Mouse (Mus musculus) lung, embryonic 16.5 days (tissue): Measurements from ENCODE around the gene Taf1d. TPM values are rescaled to one million over a fixed set of nuclear protein-coding genes. Genes with fewer than 3 reads are reported as not detected.

ENCODE experiments used
- ATAC-seq: fragments of 200-750 bp; cut with Nextera tagmentation; 2 replicates; pipeline ENCODE4 v1.8.0; 2017; ENCODE audit warnings: low read depth, mild to moderate bottlenecking, moderate library complexity
- H3K27ac ChIP-seq: fragments of 300-500 bp; sonication (generic); 2 replicates; pipeline ENCODE4 v1.5.1; 2014; ENCODE audit warnings: mild to moderate bottlenecking, control low read depth, low read length
- H3K27me3 ChIP-seq: fragments of 300-500 bp; sonication (generic); 2 replicates; pipeline ENCODE4 v1.6.1; 2014; ENCODE audit warnings: low read depth, low read length, mixed read lengths; ENCODE audit not compliant: control insufficient read depth, insufficient read depth
- H3K36me3 ChIP-seq: fragments of 300-500 bp; sonication (generic); 2 replicates; pipeline ENCODE4 v1.6.1; 2014; ENCODE audit warnings: low read length; ENCODE audit not compliant: control insufficient read depth, insufficient read depth
- H3K4me1 ChIP-seq: fragments of 300-500 bp; sonication (generic); replicated peaks from 2 replicates; pipeline ENCODE4 v1.6.1; 2014; ENCODE audit warnings: low read length, mixed read lengths; ENCODE audit not compliant: control insufficient read depth, insufficient read depth
- H3K4me2 ChIP-seq: fragments of 300-500 bp; sonication (generic); 2 replicates; pipeline ENCODE4 v1.6.1; 2014; ENCODE audit warnings: low read depth, low read length, control low read depth
- H3K4me3 ChIP-seq: fragments of 300-500 bp; sonication (generic); 2 replicates; pipeline ENCODE4 v1.5.1; 2014; ENCODE audit warnings: mild to moderate bottlenecking, low read length, control low read depth
- H3K9ac ChIP-seq: fragments of 300-500 bp; sonication (generic); 2 replicates; pipeline ENCODE4 v1.6.1; 2014; ENCODE audit warnings: low read length, control low read depth
- H3K9me3 ChIP-seq: fragments of 300-500 bp; sonication (generic); 2 replicates; pipeline ENCODE4 v1.6.1; 2016; ENCODE audit warnings: low read length; ENCODE audit not compliant: control insufficient read depth
- WGBS: fragments of 180-500 bp; shearing (Covaris S2); extraction: QIAGEN DNeasy Blood & Tissue Kit; methylation state at CpG from one replicate; pipeline ENCODE4 v1.1.7; 2014; 5-methylcytosine and 5-hydroxymethylcytosine counted together
- microRNA-seq: library from miRNA; unstranded; fragments of <30 nt; microRNA quantifications from one replicate; pipeline ENCODE4, GENCODE M21; 2016
- polyA plus RNA-seq: library from polyadenylated mRNA; unstranded; fragments of >200 nt; fragmentation: Nextera tagmentation; extraction: Ambion mirVana; gene quantifications from 2 replicates; pipeline ENCODE4 v1.2.1, GENCODE M21; 2015

Taf1d gene
- polyA plus RNA-seq, 1 experiment from 2014 or later: 67.0 TPM

GRCm38 (mm10) chr9:15365856-15366255 is 59.8 kb downstream of the Taf1d start:
- H3K27ac ChIP-seq: no peak overlapping the region
- H3K9ac ChIP-seq: no peak overlapping the region
- 92% methylated on average over 1 of the region's 1 CpGs for WGBS
- no peak overlapping the region for H3K4me2 ChIP-seq
- no peak overlapping the region for H3K4me3 ChIP-seq
- no peak for ATAC-seq
- H3K4me1 ChIP-seq: no peaks in the 10 kb centered on the region
- H3K27me3 ChIP-seq: no peaks in the 10 kb centered on the region
- no peaks in the 10 kb centered on the region for H3K36me3 ChIP-seq
- no peaks in the 10 kb centered on the region for H3K9me3 ChIP-seq

DNA sequence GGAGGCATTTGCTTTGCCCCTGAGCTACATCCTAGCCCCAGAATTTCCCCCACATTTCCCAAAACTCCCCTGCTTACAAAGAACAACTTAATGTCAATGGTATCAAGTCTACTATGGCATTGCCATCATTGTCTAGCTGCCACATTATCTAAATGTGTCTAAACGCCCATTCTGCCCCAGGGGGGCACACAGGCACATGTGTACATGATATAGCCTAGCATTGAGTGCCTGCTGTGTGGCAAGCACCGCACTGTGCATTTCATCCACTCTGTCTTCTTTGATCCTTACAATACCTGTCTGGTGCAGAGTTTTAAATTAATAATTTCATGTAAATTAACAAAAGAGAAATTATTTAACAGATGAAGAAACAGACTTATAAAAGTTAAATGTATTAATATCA is 60.2 kb downstream of the Taf1d start:
- 61% methylated on average over 2 of the region's 2 CpGs for WGBS
- H3K4me1 ChIP-seq: no peaks in the 10 kb centered on the region
- no peak for ATAC-seq
- no peak overlapping the region for H3K9ac ChIP-seq
- no peak overlapping the region for H3K27ac ChIP-seq
- H3K27me3 ChIP-seq: no peaks in the 10 kb centered on the region
- no peaks in the 10 kb centered on the region for H3K9me3 ChIP-seq
- no peak overlapping the region for H3K4me3 ChIP-seq
- H3K36me3 ChIP-seq: no peaks in the 10 kb centered on the region
- H3K4me2 ChIP-seq: no peak overlapping the region

Small RNA genes within 50 kb of the gene (microRNA-seq; reads per million reads assigned to microRNA genes)
- gene Gm49349 (not detected), gene mmu-mir-7650 (not detected)

Other genes with a start within 250 kb of the Taf1d start
- gene Hephl1, start 194.1 kb upstream of the Taf1d start, polyA plus RNA-seq: not detected in 2 replicates
- gene Vstm5, start 67.2 kb upstream of the Taf1d start, polyA plus RNA-seq: 0.84 and 1.1 TPM in 2 replicates
- gene Med17, start 26.3 kb upstream of the Taf1d start, polyA plus RNA-seq: 30.9 and 34.4 TPM in 2 replicates
- gene 4931406C07Rik, start 234 bp downstream of the Taf1d start, polyA plus RNA-seq: 8.5 and 10.5 TPM in 2 replicates
- 15.8 and 18.9 TPM in 2 replicates for gene Cep295, start 51.6 kb downstream of the Taf1d start, polyA plus RNA-seq
- 3.2 and 3.4 TPM in 2 replicates for gene Smco4, start 187.2 kb downstream of the Taf1d start, polyA plus RNA-seq